Mouse (Mus musculus) brain, embryonic 14.5 days (tissue): Measurements from ENCODE around the gene Dtnb.

Source experiments
- CTCF ChIP-seq: fragments of 200-500 bp; IDR thresholded peaks from 2 replicates; pipeline ENCODE4 v1.5.1; 2012; ENCODE audit warnings: inconsistent platforms, mild to moderate bottlenecking, moderate library complexity, borderline replicate concordance; ENCODE audit not compliant: insufficient read depth, insufficient read length; ENCODE audit errors: extremely low read depth
- POLR2A ChIP-seq: fragments of 200-500 bp; IDR thresholded peaks from 2 replicates; pipeline ENCODE4 v1.6.1; 2012; ENCODE audit warnings: mild to moderate bottlenecking, inconsistent platforms, borderline replicate concordance; ENCODE audit not compliant: poor library complexity, insufficient read depth, insufficient read length, severe bottlenecking; ENCODE audit errors: extremely low read depth

- TF ChIP-seq CTCF (no peak), POLR2A (no peak)
Observed at GRCm38 (mm10) chr12:3538036-3538435, 34.1 kb upstream of the Dtnb start.
